Mouse (Mus musculus): ENCODE measurements around the gene Kctd4. TPM values are rescaled to one million over a fixed set of nuclear protein-coding genes. Genes with fewer than 3 reads are reported as not detected.

The Kctd4 gene
- polyA plus RNA-seq (2014; fragmentation: Illumina TruSeq; extraction: RNeasy Lipid Tissue Mini Kit (QIAGEN cat#74804)): 1.2 TPM

GRCm38 (mm10) chr14:75954766-75955165 is at the start of gene Kctd4:
Gene Kctd4 (plus strand): TSS chr14:75955009.

GRCm38 (mm10) chr14:76010102-76011061 is 55.6 kb downstream of the Kctd4 start, which contains the start of gene Gtf2f2:
Gene Gtf2f2 (minus strand): TSS chr14:76010865.

Other genes starting within 250 kb of the Kctd4 start
- gene Cog3, start 200.5 kb upstream of the Kctd4 start, polyA plus RNA-seq (2014; fragmentation: Illumina TruSeq; extraction: RNeasy Lipid Tissue Mini Kit (QIAGEN cat#74804)): 29.0 TPM
- 73.8 TPM for gene Slc25a30, start 168.0 kb upstream of the Kctd4 start, polyA plus RNA-seq (2014; fragmentation: Illumina TruSeq; extraction: RNeasy Lipid Tissue Mini Kit (QIAGEN cat#74804))
- 26,066 TPM for gene Tpt1, start 109.9 kb upstream of the Kctd4 start, polyA plus RNA-seq (2014; fragmentation: Illumina TruSeq; extraction: RNeasy Lipid Tissue Mini Kit (QIAGEN cat#74804))
- gene Gtf2f2, start 55.9 kb downstream of the Kctd4 start, polyA plus RNA-seq (2014; fragmentation: Illumina TruSeq; extraction: RNeasy Lipid Tissue Mini Kit (QIAGEN cat#74804)): 63.7 TPM
- 75.6 TPM for gene Gpalpp1, start 155.8 kb downstream of the Kctd4 start, polyA plus RNA-seq (2014; fragmentation: Illumina TruSeq; extraction: RNeasy Lipid Tissue Mini Kit (QIAGEN cat#74804))
- 30.4 TPM for gene Nufip1, start 155.9 kb downstream of the Kctd4 start, polyA plus RNA-seq (2014; fragmentation: Illumina TruSeq; extraction: RNeasy Lipid Tissue Mini Kit (QIAGEN cat#74804))

All from ovary, adult 10 weeks (tissue).